Mouse (Mus musculus) midbrain, embryonic 13.5 days (tissue): Measurements from ENCODE around the gene Tspan33. TPM values are rescaled to one million over a fixed set of nuclear protein-coding genes. Genes with fewer than 3 reads are reported as not detected.

Experiments used
- ATAC-seq: fragments of 200-750 bp; cut with Nextera tagmentation; 2 replicates; pipeline ENCODE4 v1.8.0; 2017; ENCODE audit warnings: mild to moderate bottlenecking, moderate TSS enrichment, moderate library complexity
- H3K27ac ChIP-seq: fragments of 300-500 bp; sonication (generic); 2 replicates; pipeline ENCODE4 v1.5.1; 2015; ENCODE audit warnings: inconsistent platforms, mild to moderate bottlenecking, moderate library complexity
- H3K27me3 ChIP-seq: fragments of 300-500 bp; sonication (generic); 2 replicates; pipeline ENCODE4 v1.6.1; 2015; ENCODE audit warnings: mild to moderate bottlenecking, inconsistent platforms
- H3K36me3 ChIP-seq: fragments of 300-500 bp; sonication (generic); 2 replicates; pipeline ENCODE4 v1.6.1; 2015; ENCODE audit warnings: mild to moderate bottlenecking, inconsistent platforms
- H3K4me1 ChIP-seq: fragments of 300-500 bp; sonication (generic); replicated peaks from 2 replicates; pipeline ENCODE4 v1.6.1; 2015; ENCODE audit warnings: inconsistent platforms
- H3K4me2 ChIP-seq: fragments of 300-500 bp; sonication (generic); replicated peaks from 2 replicates; pipeline ENCODE4 v1.6.1; 2015; ENCODE audit warnings: moderate library complexity, mild to moderate bottlenecking, inconsistent platforms
- H3K4me3 ChIP-seq: fragments of 300-500 bp; sonication (generic); replicated peaks from 2 replicates; pipeline ENCODE4 v1.5.1; 2015; ENCODE audit warnings: mild to moderate bottlenecking, inconsistent platforms
- H3K9ac ChIP-seq: fragments of 300-500 bp; sonication (generic); replicated peaks from 2 replicates; pipeline ENCODE4 v1.6.1; 2015; ENCODE audit warnings: mild to moderate bottlenecking, inconsistent platforms
- H3K9me3 ChIP-seq: fragments of 300-500 bp; sonication (generic); 2 replicates; pipeline ENCODE4 v1.6.1; 2016; ENCODE audit warnings: mild to moderate bottlenecking, inconsistent platforms
- WGBS: fragments of 180-500 bp; shearing (Covaris S2); methylation state at CpG from one replicate; pipeline ENCODE4 v1.1.7; 2015; 5-methylcytosine and 5-hydroxymethylcytosine counted together
- polyA plus RNA-seq: library from polyadenylated mRNA; unstranded; fragments of >200 nt; fragmentation: Nextera tagmentation; extraction: Ambion mirVana; gene quantifications from 2 replicates; pipeline ENCODE4 v1.2.1, GENCODE M21; 2015

The Tspan33 gene
- polyA plus RNA-seq, 1 experiment from 2014 or later, result 6.0 TPM

- WGBS, result 91% methylated on average over 3 of the region's 3 CpGs
Measured at GRCm38 (mm10) chr6:29702126-29702525, 8.1 kb downstream of the Tspan33 start.

DNA sequence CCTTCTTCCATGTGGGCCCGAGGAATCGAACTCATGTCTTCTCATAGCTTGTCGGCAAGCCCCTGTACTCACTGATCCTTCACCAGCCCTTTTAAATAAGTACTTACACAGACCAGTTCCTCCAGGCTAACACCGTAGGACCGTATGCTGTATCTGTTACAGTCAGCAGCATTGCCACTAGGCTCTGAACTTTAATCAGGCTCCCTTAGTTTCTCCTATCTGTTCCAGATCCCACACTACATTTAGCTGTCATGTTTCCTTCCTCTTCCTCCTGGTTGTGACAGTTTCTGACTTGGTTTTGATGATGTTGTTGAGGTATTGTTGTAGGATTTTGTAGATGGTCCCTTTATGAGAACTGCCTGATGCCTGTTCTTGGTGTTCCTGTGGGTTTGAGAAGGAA is 10.1 kb downstream of the Tspan33 start:
- Histone ChIP-seq H3K9ac (no peak overlapping the region), H3K4me1 (peaks cover 22% of the 10 kb centered on the region), H3K27me3 (peaks cover 10% of the 10 kb centered on the region), H3K4me2 (no peak overlapping the region), H3K9me3 (no peaks in the 10 kb centered on the region), H3K4me3 (no peak overlapping the region), H3K36me3 (no peaks in the 10 kb centered on the region), H3K27ac (no peak overlapping the region)
- 85% methylated on average over 5 of the region's 5 CpGs for WGBS
- no peak for ATAC-seq

More at GRCm38 (mm10) chr6:29702126-29702525, 8.1 kb downstream of the Tspan33 start:
- Histone ChIP-seq H3K9ac (no peak overlapping the region), H3K4me3 (no peak overlapping the region), H3K36me3 (no peaks in the 10 kb centered on the region), H3K27me3 (peaks cover 8% of the 10 kb centered on the region), H3K4me2 (no peak overlapping the region), H3K27ac (no peak overlapping the region), H3K4me1 (peaks cover 6% of the 10 kb centered on the region; the same call in 1 of the 2 replicates), H3K9me3 (no peaks in the 10 kb centered on the region)
- no peak for ATAC-seq

DNA sequence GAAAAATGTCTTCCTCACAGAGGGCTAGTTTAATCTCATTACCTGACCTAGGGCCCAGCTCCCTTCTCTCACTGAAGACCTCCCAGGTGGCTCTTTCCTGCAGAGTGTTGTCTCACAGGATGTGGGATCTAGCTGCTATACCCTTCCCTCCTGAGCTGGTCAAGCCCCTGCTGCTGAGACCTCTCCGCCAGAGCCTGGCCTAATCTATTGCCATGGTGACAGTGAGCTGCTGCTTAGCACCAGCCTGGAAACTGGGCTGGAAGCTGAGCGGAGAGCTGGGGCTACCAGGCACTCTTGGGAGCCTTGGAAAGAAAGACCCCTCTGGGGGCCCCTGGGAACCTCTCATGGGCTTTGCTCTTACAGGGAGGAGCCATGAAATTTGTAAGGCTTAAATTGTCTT is 13.9 kb downstream of the Tspan33 start:
- no peaks in the 10 kb centered on the region for H3K36me3 ChIP-seq
- H3K4me2 ChIP-seq, result 0 out of 2 replicates have a peak overlapping the region, but pooled peaks have one; percentile 5
- no peak overlapping the region for H3K9ac ChIP-seq
- WGBS, result 6% methylated on average over 2 of the region's 2 CpGs
- peaks cover 20% of the 10 kb centered on the region for H3K27me3 ChIP-seq
- ATAC-seq, result peak; percentile 89
- peaks cover 32% of the 10 kb centered on the region for H3K4me1 ChIP-seq
- H3K4me3 ChIP-seq, result no peak overlapping the region
- no peaks in the 10 kb centered on the region for H3K9me3 ChIP-seq
- H3K27ac ChIP-seq, result 0 out of 2 replicates have a peak overlapping the region, but pooled peaks have one; percentile 25

DNA sequence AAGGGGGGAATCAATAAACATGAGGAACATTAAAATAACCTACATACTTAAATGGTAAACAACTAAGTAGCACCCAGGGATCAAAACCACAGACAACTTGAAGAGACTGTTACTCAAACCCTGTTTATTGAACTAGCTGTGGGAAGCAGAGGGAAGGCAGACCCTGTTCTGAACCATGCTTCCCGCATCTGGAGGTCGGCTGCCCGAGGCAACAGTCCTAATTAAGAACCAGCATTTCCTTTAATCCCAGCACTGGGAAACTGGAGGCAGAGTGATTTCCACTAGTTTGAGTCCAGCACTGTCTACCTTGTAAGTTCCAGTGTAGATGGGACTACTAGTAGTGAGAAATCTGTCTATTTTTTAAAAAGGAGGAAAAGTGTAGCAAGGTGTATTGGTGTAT is 17.3 kb downstream of the Tspan33 start:
- no peaks in the 10 kb centered on the region for H3K9me3 ChIP-seq
- H3K4me3 ChIP-seq, result no peak overlapping the region
- H3K27ac ChIP-seq, result no peak overlapping the region
- no peaks in the 10 kb centered on the region for H3K36me3 ChIP-seq
- peaks cover 14% of the 10 kb centered on the region; the same call in 1 of the 2 replicates for H3K27me3 ChIP-seq
- H3K9ac ChIP-seq, result no peak overlapping the region
- ATAC-seq, result no peak
- no peak overlapping the region for H3K4me2 ChIP-seq
- WGBS, result 57% methylated on average over 3 of the region's 3 CpGs
- H3K4me1 ChIP-seq, result peaks cover 32% of the 10 kb centered on the region

GRCm38 (mm10) chr6:29712011-29712584 is 18.1 kb downstream of the Tspan33 start:
- Histone ChIP-seq H3K4me1 (peaks cover 27% of the 10 kb centered on the region), H3K36me3 (no peaks in the 10 kb centered on the region), H3K27me3 (peaks cover 13% of the 10 kb centered on the region; the same call in 1 of the 2 replicates), H3K9me3 (no peaks in the 10 kb centered on the region), H3K4me2 (no peak overlapping the region), H3K4me3 (no peak overlapping the region), H3K9ac (no peak overlapping the region), H3K27ac (no peak overlapping the region)
- ATAC-seq, result peak; percentile 68; the same call in 1 of the 2 replicates
- WGBS, result 40% methylated on average over 3 of the region's 3 CpGs

DNA sequence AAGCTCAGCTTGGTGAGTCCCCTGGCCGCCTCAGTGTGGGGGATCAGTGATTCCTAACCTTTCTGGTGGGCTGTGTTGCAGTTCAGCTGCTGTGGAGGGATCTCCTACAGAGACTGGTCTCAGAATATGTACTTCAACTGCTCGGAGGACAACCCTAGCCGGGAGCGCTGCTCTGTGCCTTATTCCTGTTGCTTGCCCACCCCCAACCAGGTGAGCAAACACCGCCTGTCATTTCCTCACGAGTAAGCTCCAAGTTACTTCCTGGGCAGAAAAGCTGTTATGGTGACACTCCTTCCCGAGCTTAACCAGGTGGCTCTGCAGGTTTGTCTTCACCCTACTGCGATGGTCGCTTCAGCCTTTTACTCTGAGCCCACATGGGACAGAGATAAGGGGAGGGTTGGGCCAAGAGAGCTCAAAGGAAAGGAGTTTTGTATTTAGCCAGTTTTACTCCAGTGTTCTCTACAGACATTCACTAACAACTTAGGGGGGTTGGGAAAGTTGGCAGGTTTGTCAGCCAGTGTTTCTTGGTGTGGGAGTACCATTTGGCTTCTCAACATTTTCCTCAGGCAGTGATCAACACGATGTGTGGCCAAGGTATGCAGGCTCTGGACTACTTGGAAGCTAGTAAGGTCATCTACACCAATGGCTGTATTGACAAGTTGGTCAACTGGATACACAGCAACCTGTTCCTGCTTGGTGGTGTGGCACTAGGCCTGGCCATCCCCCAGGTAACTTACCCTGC is 22.8 kb downstream of the Tspan33 start:
- WGBS, result 82% methylated on average over 10 of the region's 10 CpGs
- Histone ChIP-seq H3K27ac (no peak overlapping the region), H3K9ac (no peak overlapping the region)

GRCm38 (mm10) chr6:29717541-29717940 is 23.5 kb downstream of the Tspan33 start:
- Histone ChIP-seq H3K4me1 (peaks cover 23% of the 10 kb centered on the region), H3K36me3 (no peaks in the 10 kb centered on the region), H3K27me3 (peaks cover 6% of the 10 kb centered on the region), H3K9ac (no peak overlapping the region), H3K4me2 (peak overlapping the region; percentile 59; the same call in 1 of the 2 replicates), H3K4me3 (no peak overlapping the region), H3K9me3 (no peaks in the 10 kb centered on the region), H3K27ac (no peak overlapping the region)
- WGBS, result 55% methylated on average over 10 of the region's 10 CpGs
- no peak for ATAC-seq

More for the DNA sequence above, 22.8 kb downstream of the Tspan33 start:
- no peak overlapping the region for H3K4me2 ChIP-seq
- peaks cover 6% of the 10 kb centered on the region for H3K27me3 ChIP-seq
- H3K4me3 ChIP-seq, result no peak overlapping the region
- H3K36me3 ChIP-seq, result no peaks in the 10 kb centered on the region
- no peaks in the 10 kb centered on the region for H3K9me3 ChIP-seq
- H3K4me1 ChIP-seq, result peaks cover 23% of the 10 kb centered on the region
- no peak for ATAC-seq

GRCm38 (mm10) chr6:29717952-29718521 is 24.0 kb downstream of the Tspan33 start:
- peaks cover 6% of the 10 kb centered on the region for H3K27me3 ChIP-seq
- peak overlapping the region; percentile 59 for H3K4me2 ChIP-seq
- H3K4me1 ChIP-seq, result peaks cover 23% of the 10 kb centered on the region
- no peak overlapping the region for H3K9ac ChIP-seq
- no peak overlapping the region for H3K4me3 ChIP-seq
- peak; percentile 76 for ATAC-seq
- no peak overlapping the region for H3K27ac ChIP-seq
- H3K9me3 ChIP-seq, result no peaks in the 10 kb centered on the region
- H3K36me3 ChIP-seq, result no peaks in the 10 kb centered on the region
- WGBS, result 22% methylated on average over 14 of the region's 14 CpGs

- H3K9me3 ChIP-seq, result no peaks in the 10 kb centered on the region
- WGBS, result 2% methylated on average over 15 of the region's 15 CpGs
- peak; percentile 77 for ATAC-seq
- no peak overlapping the region for H3K27ac ChIP-seq
- H3K4me1 ChIP-seq, result peaks cover 23% of the 10 kb centered on the region
- H3K4me3 ChIP-seq, result peak overlapping the region; percentile 34
- no peaks in the 10 kb centered on the region for H3K36me3 ChIP-seq
- H3K27me3 ChIP-seq, result peaks cover 6% of the 10 kb centered on the region
- H3K9ac ChIP-seq, result peak overlapping the region; percentile 51
- peak overlapping the region; percentile 59 for H3K4me2 ChIP-seq
Measured at GRCm38 (mm10) chr6:29718894-29719329, 24.9 kb downstream of the Tspan33 start.

GRCm38 (mm10) chr6:29721890-29722289 is 27.9 kb downstream of the Tspan33 start:
- Histone ChIP-seq H3K4me3 (no peak overlapping the region), H3K9me3 (no peaks in the 10 kb centered on the region), H3K36me3 (no peaks in the 10 kb centered on the region), H3K9ac (no peak overlapping the region), H3K27ac (no peak overlapping the region), H3K27me3 (peaks cover 6% of the 10 kb centered on the region), H3K4me1 (peaks cover 23% of the 10 kb centered on the region), H3K4me2 (no peak overlapping the region)
- ATAC-seq, result no peak
- WGBS, result 76% methylated on average over 2 of the region's 2 CpGs

DNA sequence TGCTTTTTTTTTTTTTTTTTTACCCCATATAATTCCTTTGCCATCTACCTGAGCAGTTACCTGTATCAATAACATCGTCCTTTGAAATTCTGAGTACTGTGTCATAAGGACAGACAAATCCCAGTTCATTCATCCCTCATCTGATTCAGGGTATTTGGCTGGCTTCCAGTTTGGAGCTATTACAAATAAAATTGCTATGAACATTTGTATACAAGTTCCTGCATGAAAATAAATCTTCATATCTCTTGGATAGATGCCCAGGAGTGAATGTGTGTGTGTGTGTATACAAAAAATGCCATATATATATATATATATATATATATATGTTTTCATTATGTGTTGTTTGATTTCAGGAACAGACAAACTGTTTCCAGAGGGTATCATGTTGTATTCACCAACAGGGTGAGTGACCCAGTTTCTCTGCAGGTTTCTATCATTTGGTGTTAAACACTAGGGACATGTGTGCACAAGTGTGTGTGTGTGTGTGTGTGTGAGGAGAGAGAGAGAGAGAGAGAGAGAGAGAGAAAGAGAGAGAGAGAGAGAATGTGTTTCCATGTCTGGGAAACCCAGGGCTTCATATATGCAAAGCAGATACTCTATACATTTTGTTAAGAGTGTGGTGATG is 32.7 kb downstream of the Tspan33 start:
- no peak overlapping the region for H3K4me3 ChIP-seq
- H3K27ac ChIP-seq, result no peak overlapping the region
- ATAC-seq, result no peak
- no peaks in the 10 kb centered on the region for H3K4me1 ChIP-seq
- H3K9ac ChIP-seq, result no peak overlapping the region
- no peaks in the 10 kb centered on the region for H3K36me3 ChIP-seq
- no peaks in the 10 kb centered on the region for H3K9me3 ChIP-seq
- no peaks in the 10 kb centered on the region for H3K27me3 ChIP-seq
- 82% methylated on average over 1 of the region's 1 CpGs for WGBS
- H3K4me2 ChIP-seq, result no peak overlapping the region

- no peaks in the 10 kb centered on the region for H3K27me3 ChIP-seq
- H3K27ac ChIP-seq, result no peak overlapping the region
- H3K4me2 ChIP-seq, result no peak overlapping the region
- no peak overlapping the region for H3K4me3 ChIP-seq
- H3K36me3 ChIP-seq, result no peaks in the 10 kb centered on the region
- H3K9ac ChIP-seq, result no peak overlapping the region
- 93% methylated on average over 3 of the region's 3 CpGs for WGBS
- no peaks in the 10 kb centered on the region for H3K9me3 ChIP-seq
- no peaks in the 10 kb centered on the region for H3K4me1 ChIP-seq
- no peak for ATAC-seq
Measured at GRCm38 (mm10) chr6:29728035-29728434, 34.0 kb downstream of the Tspan33 start.
